Mouse (Mus musculus): ENCODE measurements at regions not wholly inside any gene's neighbourhood (a gene's known extent, or its start where the extent isn't known, plus 50 kb on each side); places are given as distances from the start of the nearest gene placed in this dataset.

GRCm38 (mm10) chr5:119171626-119172025, 498.8 kb upstream of the Tbx3 start:
- no peak for TF ChIP-seq POLR2A (IDR thresholded peaks at IDR 0.05; ENCODE audit: insufficient read depth, low read depth, low read length)
- TF ChIP-seq CTCF (IDR thresholded peaks at IDR 0.05), result no peak
- TF ChIP-seq EP300 (IDR thresholded peaks at IDR 0.05; ENCODE audit: insufficient read depth, low read depth, low read length), result no peak

Measured in heart, adult 2 months (tissue).